Mouse (Mus musculus): ENCODE data around the gene Pi16. TPM values are rescaled to one million over a fixed set of nuclear protein-coding genes. Genes with fewer than 3 reads are reported as not detected.
"Not testable (repeated sequence)": the region's sequence is repeated elsewhere in the genome, so short reads cannot be mapped to it uniquely, and the experiment has no call there.

Gene Pi16
- polyA plus RNA-seq (2015; fragmentation: Nextera tagmentation; extraction: Ambion mirVana), result 3.7 and 4.4 TPM in 2 replicates

- not testable (repeated sequence) for DNase-seq (ENCODE audit: low spot score)
Measured at GRCm38 (mm10) chr17:29317380-29317779, at the start of gene Pi16. Gene Pi16 (plus strand): TSS chr17:29317680.

- no peak for DNase-seq (ENCODE audit: low spot score)
Measured at GRCm38 (mm10) chr17:29267931-29268681, 49.4 kb upstream of the Pi16 start.

GRCm38 (mm10) chr17:29268682-29269348, 48.7 kb upstream of the Pi16 start, which contains the start of gene BC004004:
Gene BC004004 (plus strand): TSS chr17:29268788.
- DNase-seq (ENCODE audit: low spot score), result peak; percentile 95

GRCm38 (mm10) chr17:29269349-29269706, 48.2 kb upstream of the Pi16 start:
- no peak for DNase-seq (ENCODE audit: low spot score)

- no peak for DNase-seq (ENCODE audit: low spot score)
Measured at GRCm38 (mm10) chr17:29270148-29270698, 47.3 kb upstream of the Pi16 start.

- DNase-seq (ENCODE audit: low spot score), result no peak
Measured at GRCm38 (mm10) chr17:29273156-29273555, 44.3 kb upstream of the Pi16 start.

- DNase-seq (ENCODE audit: low spot score), result no peak
Measured at GRCm38 (mm10) chr17:29273889-29274288, 43.6 kb upstream of the Pi16 start.

GRCm38 (mm10) chr17:29280422-29280821, 37.1 kb upstream of the Pi16 start:
- DNase-seq (ENCODE audit: low spot score), result peak; percentile 96

GRCm38 (mm10) chr17:29281541-29281940, 35.9 kb upstream of the Pi16 start:
- DNase-seq (ENCODE audit: low spot score), result no peak

GRCm38 (mm10) chr17:29282216-29282952, 35.1 kb upstream of the Pi16 start:
- no peak for DNase-seq (ENCODE audit: low spot score)

- no peak for DNase-seq (ENCODE audit: low spot score)
Measured at GRCm38 (mm10) chr17:29291793-29292192, 25.7 kb upstream of the Pi16 start.

GRCm38 (mm10) chr17:29292996-29293395, 24.5 kb upstream of the Pi16 start:
- DNase-seq (ENCODE audit: low spot score), result no peak

- DNase-seq (ENCODE audit: low spot score), result no peak
Measured at GRCm38 (mm10) chr17:29293807-29294605, 23.5 kb upstream of the Pi16 start.

- no peak for DNase-seq (ENCODE audit: low spot score)
Measured at GRCm38 (mm10) chr17:29295835-29296234, 21.6 kb upstream of the Pi16 start.

GRCm38 (mm10) chr17:29297321-29297720, 20.2 kb upstream of the Pi16 start:
- DNase-seq (ENCODE audit: low spot score), result no peak

- peak; percentile 77 for DNase-seq (ENCODE audit: low spot score)
Measured at GRCm38 (mm10) chr17:29297813-29298212, 19.7 kb upstream of the Pi16 start.

GRCm38 (mm10) chr17:29299282-29299681, 18.2 kb upstream of the Pi16 start:
- DNase-seq (ENCODE audit: low spot score), result no peak

- no peak for DNase-seq (ENCODE audit: low spot score)
Measured at GRCm38 (mm10) chr17:29300926-29301325, 16.6 kb upstream of the Pi16 start.

- DNase-seq (ENCODE audit: low spot score), result no peak
Measured at GRCm38 (mm10) chr17:29301421-29301820, 16.1 kb upstream of the Pi16 start.

- no peak for DNase-seq (ENCODE audit: low spot score)
Measured at GRCm38 (mm10) chr17:29302149-29302548, 15.3 kb upstream of the Pi16 start.

GRCm38 (mm10) chr17:29303087-29303486, 14.4 kb upstream of the Pi16 start:
- peak; percentile 66 for DNase-seq (ENCODE audit: low spot score)

All from thymus, postnatal 0 days (tissue).